In genomic region chr5:112468986-112469581, GRCm38 (mm10) we compare ENCODE assay signal across 16 mouse cellular contexts. TPM values are rescaled to one million over a fixed set of nuclear protein-coding genes. Genes with fewer than 3 reads are reported as not detected.
"Had no signal": no experiment of that assay in that cellular context is flagged by ENCODE, and none has a peak within 500 bp of the region (broad histone marks: within the 10 kb centered on the region; RNA-seq: fewer than 3 reads in every experiment).

No protein-coding gene starts in this region.

- H3K4me2 ChIP-seq: liver, embryonic 15.5 days; lung, embryonic 15.5 days; midbrain, embryonic 12.5 days had no signal

- H3K36me3 ChIP-seq: liver, embryonic 15.5 days; lung, embryonic 15.5 days had no signal

- H3K9ac ChIP-seq: liver, embryonic 15.5 days; lung, embryonic 15.5 days; midbrain, embryonic 12.5 days had no signal

- H3K9me3 ChIP-seq: liver, embryonic 15.5 days; lung, embryonic 15.5 days had no signal

- ATAC-seq: midbrain, embryonic 16.5 days had no signal

- H3K4me1 ChIP-seq: liver, embryonic 15.5 days had no signal

- H3K4me3 ChIP-seq: layer of hippocampus, adult 2 months; liver, embryonic 15.5 days; lung, embryonic 15.5 days; midbrain, embryonic 12.5 days had no signal

- H3K27me3 ChIP-seq: liver, embryonic 15.5 days; lung, embryonic 15.5 days had no signal

- H3K27ac ChIP-seq: layer of hippocampus, adult 2 months; liver, embryonic 15.5 days; lung, embryonic 15.5 days; midbrain, embryonic 12.5 days had no signal

- DNase-seq: kidney, adult 11 months; kidney, postnatal 10 days; kidney, postnatal 4 days; right cerebral cortex, postnatal 14 days; thymus, postnatal 4 days had no signal

RNA-seq across cellular contexts. Expression of gene Gm6588, which starts 19.9 kb away (rescaled TPM):
- total RNA-seq: layer of hippocampus, adult 2 months; layer of hippocampus, postnatal 10 days; left cerebral cortex, postnatal 36 days; megakaryocyte-erythroid progenitor cell, adult 5-6 weeks had no signal
- polyA plus RNA-seq: kidney, embryonic 14.5 days; limb, embryonic 14.5 days; liver, embryonic 15.5 days; lung, embryonic 15.5 days; spleen, adult 2 months had no signal
